Mouse (Mus musculus): Measurements from ENCODE around the gene Bahcc1.

Gene Bahcc1

DNA sequence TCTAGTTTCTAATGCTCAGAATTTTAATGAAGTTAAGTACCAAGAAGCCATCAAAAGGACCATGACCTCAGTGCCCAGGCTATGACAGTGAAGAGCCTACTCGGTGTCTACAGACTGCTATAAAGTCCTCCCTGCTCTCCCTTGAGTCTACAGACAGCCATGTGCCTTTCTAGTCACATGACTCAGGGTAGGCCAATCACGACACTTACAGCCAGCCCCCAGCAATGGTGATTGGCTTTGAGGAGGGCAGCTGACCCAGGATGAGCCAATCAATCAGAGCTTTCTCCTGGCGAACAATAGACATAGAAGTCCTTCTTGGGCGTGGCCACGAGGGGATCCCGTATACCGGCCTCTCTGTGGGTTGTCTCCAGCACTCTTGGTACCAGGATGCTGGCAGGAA, 65.0 kb downstream of the Bahcc1 start:
- peak; percentile 96 for DNase-seq (ENCODE audit: low read depth, low spot score)

DNA sequence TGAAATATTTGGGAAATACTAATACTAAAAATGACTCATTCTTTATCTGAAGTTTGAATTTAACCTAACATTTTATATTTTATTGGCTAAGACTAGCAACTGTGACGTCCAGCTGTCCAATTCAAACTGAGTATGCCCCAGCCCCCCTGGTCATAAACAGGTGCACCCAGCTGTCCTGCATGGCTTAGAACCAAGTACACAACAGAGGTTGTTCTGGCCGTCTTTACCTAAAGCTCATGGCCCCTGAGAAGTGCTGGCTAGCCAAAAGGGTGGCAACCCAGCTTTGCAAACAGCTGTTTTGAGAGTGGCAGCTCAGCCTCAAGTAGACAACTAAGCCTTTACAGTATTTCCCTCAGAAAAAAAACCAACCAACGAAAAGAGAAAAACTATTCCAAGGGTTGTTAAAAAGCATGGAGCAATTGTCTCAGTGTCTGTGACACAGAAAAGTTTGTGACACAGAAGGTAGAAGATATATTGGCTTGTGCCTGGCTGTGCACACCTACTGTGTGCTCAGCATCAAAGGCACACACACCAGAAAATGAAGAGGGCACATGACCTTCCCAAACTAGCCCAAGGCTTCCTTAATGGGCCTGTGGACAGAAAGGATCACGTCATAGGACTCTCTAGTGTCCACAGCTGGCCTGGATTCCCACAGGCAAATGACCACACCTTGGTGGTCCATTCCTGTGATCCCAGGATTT, 65.8 kb downstream of the Bahcc1 start:
- DNase-seq (ENCODE audit: low read depth, low spot score): no peak

DNA sequence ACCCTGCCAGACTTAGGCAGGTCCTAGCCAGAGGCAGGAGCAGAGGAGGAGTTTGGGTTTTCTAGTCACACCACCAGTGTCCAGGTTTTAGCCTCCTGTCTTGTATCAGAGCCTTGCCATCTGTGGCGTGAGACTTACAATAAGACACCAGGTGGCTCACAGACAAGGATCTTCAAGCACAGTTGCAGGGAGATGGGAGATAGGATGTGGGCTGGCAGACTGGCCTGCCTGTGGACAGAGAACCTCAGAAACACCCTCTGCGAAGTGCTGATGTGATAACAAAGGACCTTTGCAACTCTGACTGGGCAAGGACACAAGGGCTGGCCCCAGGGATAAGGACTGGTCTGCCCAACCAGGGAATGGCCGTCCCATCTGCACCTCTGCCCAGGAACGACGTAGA, 66.7 kb downstream of the Bahcc1 start:
- DNase-seq (ENCODE audit: low read depth, low spot score): no peak

DNA sequence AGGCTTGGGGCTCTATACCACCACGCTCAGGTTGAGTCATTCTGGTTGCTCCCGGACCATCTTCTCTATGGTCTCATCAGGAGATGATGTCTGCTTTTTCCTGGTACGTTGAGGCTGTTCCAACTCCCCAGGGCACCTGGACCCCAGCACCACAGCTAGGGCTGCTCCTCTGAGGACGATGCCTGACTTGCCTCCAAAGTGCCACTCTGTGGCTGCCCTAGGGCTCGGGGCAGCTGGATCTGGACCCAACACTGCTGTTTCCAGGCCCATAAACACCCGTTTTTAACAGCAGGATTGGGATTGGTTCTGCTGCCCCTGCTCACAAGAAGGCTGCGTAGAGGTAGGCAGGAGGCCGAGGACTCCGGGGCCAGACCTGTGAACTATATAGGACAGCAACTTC, 70.4 kb downstream of the Bahcc1 start:
- no peak for DNase-seq (ENCODE audit: low read depth, low spot score)

DNA sequence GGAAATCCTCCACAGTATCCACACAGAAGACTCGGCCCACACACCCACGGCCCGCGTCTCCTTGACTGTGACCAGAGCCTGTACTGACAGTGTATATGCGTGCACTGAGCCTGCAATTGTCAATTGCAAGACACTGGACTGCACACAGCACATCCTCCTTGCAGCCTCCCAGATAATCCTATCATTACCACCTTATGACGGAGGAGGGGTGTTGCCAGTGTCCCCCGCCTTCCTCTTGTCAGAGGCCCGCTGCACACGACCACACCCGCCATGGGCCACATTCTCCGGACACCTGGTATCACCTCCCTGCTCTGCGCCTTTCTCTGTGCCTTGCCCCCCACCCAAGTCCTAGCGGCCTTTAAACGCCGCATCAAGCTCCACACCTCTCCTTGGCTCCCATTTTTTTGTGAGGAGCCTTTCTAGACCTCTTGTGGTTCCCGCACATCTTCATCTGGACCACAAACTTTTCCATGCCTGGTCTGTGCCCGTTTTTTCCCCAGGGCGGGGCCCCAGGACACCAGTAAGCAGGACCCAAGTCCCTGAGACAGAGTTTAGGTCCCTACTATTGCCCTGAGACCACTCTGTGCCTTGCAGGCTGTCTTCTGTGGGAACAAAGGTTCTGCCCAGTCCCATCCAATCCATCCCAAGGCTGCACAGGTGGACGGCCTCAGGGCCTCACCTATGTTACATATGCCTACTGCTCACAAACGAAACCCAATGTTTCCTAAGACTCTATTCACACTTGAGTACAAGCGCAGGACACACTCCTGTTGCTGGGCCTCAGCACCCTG, 71.0 kb downstream of the Bahcc1 start:
- no peak for DNase-seq (ENCODE audit: low read depth, low spot score)

DNA sequence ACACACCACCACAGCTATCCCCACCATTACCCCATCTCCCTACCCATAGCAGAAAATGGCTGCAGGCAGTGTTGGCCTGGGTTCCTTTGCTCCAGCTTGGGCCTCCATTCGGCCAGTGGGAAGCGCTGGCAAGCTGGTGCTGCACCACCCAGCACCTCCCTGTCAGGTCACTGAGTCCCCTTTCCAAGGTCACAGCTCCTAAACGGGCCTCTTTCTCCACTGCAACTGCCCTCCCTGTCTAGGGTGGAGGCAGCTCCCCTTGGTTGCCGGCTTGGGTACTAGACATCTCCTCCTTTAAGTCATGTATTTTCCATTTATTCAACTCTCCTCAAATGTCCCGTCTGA, 71.6 kb downstream of the Bahcc1 start:
- DNase-seq (ENCODE audit: low read depth, low spot score): no peak

DNA sequence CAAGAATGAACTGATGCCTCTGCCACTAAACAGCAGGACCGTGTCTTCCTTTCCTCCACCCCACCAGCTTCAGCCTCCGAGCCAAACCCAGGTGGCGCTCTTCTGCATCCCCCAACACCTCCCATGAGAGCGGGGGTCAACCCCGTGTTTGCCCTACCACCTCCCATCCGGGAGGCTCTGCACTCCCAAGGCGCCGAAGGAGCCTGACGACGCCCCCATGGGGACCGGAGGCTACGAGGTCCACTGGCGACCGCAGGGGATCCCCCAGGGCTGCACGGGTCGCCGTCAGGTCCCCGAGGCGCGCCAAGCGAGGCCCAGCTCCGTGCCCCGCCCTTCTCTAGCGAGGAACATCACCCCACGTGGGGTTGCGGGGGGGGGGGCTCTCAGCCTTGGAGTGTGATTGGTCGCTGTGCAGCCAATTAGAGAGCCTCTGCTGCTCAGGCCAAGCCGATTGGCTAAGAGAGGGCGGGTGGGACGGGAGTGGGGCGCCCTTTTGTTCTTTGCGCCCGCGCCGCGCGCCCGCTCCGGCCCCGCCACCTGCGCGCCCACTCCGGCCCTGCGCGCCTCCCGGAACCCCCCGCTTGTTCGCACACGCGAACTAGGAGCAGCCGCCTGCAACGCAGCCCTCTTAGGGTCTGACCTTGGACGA, 72.3 kb downstream of the Bahcc1 start:
- DNase-seq (ENCODE audit: low read depth, low spot score): peak; percentile 95

DNA sequence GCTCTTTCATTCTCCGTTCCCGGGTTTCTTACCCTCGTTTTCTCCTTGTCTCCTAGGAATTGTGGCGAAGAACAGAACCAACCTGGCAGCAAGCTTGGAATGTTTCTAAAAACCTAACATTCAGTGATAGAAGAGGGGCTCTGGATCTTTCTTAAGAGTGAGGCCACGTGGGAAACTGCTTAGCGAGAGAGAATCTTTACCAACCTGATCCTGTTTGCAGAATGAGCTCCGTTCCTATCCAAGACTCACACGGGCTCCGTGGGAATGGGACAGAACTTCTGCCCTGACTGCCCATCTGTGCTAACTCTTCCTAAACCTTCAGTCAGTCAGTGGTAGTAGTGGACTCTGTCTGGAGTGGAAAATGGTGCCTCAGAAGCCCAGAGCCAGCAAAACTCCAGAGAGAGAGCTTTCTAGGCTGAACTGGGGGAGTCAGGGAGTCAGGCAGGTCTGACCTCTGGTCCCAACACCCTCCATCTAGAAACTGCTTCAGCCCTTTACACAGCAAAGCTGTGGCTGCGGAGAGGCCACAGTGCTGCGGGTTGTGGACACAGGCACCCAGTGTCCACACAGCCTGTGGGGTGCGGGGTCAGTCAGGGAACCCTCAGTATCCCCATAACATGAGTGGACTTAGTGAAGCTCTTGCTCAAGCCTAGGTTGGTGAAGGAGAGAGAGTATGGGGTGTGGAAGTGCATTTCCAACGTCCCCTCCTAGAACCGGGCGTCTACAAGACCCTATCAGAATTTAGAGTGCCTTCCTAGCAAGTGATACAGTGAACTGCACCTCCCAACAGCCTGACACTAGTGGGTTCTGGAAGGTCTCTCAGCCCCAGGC, 73.0 kb downstream of the Bahcc1 start:
- no peak for DNase-seq (ENCODE audit: low read depth, low spot score)

DNA sequence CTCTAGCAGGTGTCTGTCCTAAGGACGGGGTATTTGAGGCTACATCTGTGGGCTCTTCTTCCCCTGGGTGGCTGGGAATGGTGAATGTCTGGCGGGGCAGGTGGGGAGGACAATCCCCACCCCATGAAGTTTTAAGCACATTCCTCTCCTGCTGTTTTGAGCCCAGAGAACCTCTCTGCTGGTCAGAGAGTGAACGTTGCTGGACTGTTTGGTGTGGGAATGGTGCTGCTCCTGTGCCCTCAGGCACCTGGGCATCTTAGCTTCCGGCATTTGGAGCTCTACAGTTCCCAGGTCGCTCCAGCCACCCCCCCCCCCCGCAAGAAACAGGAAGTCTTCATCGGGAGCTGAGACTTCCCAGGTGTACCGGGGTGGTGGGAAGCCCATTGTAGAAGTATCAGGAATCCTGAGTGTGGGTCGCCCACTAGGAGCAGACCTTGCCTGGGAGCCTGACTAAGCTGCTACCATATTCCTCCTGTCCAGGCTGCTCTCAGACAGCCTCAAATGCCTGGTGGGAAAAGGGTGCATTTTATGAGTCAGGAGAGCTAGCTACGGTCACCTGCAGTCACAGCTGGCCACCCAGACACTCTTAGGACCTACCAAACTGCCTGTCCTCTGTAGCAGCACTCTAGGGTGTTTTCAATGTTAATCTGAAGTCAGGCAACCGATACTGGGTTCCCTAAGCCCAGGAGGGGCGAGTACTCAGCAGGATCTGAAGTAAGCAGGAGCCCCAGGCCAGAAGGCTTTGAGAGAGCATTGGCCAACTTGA, 73.8 kb downstream of the Bahcc1 start:
- no peak for DNase-seq (ENCODE audit: low read depth, low spot score)

DNA sequence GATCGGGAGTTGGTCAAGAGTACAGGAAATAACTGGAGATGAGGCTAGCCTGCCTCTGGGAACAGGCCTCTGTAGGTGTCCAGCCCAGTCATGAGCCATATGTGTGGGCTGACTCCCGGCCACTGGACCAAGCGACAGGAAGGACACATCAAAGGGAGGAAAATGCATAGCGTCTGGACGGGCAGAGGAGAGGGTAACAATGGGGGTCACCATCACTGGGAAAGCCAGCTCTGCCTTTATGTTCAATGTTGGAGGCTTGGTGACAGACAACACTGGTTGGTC, 74.3 kb downstream of the Bahcc1 start:
- no peak for DNase-seq (ENCODE audit: low read depth, low spot score)

DNA sequence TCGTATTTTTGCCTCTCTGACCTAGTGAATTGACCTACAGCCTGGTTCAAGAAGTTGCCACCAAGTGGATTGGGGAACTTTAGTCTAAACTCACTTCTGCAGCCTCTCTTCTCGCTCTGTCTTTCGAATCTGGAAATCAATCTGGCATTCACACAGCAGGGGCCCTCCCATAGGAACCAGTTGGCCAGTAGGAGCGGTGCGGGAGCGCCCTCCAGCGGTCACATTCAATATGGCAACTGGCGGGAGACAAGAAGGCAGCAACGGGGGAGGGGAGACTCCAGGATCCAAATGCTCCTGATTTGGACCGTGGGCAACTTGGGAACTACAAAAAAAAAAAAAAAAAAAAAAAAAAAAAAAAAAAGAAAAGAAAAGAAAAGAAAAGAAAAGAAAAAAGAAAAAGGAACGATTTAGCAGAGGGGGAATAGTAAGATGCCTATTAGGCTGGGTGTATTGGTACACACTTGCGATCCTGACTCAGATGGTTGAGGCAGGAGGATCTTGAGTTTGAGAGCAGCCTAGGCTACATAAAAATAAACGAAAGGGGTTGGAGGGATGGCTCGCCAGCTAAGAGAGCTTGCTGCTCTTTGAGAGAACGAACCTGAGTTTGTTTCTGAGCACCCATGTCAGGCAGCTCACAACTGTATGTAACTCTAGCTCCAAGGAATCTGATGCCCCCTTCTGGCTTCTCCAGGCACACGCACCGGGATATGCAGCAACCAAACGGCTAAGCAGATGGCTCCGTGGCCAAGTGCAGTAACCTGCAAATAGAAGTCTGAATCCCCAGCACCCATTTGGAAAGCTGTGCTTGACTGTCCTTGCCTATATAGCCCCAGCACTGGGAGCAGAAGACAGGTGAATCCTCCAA, 75.1 kb downstream of the Bahcc1 start:
- peak; percentile 93 for DNase-seq (ENCODE audit: low read depth, low spot score)

DNA sequence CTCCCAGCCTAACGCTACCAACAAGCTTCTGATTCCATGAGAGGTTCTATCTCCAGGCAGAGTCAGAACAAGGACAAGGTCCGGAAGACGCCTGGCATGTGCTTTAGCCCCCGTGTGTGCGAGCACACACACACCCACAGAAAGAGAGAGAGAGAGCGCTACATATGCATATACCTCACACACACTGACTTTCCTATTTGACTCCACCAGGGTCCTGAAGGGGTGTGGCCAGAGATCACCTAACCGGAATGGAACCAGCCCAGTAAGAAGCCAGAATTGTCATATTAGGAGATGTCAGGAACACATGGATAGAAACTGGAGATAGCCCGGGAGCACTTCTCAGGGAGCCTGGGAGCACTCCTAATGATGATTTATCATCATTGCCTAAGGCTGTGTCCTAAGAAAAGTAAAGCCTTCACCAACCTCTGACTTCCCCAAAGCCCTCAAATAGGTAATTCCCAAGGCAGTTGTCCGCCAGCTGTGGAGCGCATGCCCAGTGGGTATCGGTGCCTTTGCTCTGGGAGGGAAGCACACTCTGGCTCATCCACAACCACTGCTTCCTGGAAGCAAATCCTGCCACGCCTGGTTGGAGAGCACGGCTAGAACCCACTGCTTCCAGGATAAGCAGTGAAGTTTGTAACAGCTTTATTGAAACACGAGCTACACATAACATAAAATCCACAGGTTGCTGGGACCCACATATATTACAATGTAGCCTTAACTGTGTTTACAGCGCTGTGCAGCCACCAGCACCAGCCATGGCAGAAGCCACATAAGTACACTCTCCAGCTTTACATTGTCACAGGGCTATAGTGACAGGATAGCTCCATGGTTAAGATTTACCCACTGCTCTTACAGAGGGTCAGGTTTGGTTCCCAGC, 75.9 kb downstream of the Bahcc1 start:
- peak; percentile 54 for DNase-seq (ENCODE audit: low read depth, low spot score)

DNA sequence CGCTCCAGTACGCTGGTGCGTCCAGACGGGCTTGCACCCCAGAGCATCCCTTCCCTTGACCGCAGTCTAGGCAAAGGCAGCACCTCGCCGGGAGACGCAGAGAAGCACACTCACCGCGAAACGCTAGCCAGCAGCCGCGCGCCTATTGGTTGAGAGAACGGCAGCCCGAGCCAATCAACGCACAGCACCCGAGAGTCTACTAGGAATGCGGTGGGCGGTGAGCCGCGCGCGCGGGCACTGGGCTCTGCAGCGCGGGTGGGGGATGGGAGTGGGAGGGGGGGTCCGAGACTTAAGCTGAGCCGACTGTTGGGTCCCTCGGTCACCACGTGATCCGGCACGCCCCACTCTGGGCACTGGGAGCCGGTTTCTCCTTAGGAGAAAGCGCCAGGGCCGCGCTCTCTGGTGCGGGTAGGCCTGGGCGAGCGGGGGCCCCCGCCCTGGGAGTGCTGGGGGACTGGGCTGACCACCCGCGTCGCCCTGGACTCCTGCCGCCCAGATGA, 78.1 kb downstream of the Bahcc1 start:
- DNase-seq (ENCODE audit: low read depth, low spot score): peak; percentile 95

DNA sequence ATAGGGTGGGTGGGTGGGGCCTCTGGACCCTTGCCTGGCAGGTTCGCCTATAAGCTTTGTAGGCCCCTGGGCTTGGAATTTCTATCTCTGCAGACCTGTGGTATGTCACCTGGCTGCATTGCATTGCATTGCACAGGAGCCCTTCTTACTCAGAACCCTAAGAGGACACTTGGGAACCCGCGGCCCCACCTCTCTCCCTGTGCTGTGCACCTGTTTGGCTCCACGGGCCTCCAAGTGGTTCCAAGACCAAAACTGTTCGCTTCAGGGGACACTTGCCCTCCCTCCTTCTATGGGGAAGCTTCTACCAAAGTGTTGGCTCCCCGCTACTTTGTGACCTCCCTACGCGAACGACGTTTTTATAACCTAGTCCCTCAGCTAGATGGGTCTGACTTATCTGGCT, 78.8 kb downstream of the Bahcc1 start:
- peak; percentile 36 for DNase-seq (ENCODE audit: low read depth, low spot score)

DNA sequence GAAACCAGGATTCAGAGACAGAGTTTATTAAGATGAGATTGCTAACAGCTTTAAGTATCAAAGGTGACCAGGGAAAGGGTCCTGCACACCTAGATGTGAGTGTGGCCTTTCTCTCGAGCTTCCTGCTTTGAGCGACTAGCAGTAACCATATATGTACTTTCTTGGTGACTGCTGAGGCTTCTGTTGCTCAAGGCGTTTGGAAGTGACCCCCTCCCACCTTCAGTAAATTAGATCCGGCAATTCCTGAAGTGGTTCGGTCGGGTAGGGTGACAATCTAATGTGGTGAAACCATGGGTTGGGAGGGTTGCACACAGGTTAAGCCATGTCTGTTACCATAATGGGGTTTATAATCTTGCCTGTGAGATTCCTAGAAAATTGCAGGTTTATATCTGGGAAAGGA, 79.3 kb downstream of the Bahcc1 start:
- no peak for DNase-seq (ENCODE audit: low read depth, low spot score)

DNA sequence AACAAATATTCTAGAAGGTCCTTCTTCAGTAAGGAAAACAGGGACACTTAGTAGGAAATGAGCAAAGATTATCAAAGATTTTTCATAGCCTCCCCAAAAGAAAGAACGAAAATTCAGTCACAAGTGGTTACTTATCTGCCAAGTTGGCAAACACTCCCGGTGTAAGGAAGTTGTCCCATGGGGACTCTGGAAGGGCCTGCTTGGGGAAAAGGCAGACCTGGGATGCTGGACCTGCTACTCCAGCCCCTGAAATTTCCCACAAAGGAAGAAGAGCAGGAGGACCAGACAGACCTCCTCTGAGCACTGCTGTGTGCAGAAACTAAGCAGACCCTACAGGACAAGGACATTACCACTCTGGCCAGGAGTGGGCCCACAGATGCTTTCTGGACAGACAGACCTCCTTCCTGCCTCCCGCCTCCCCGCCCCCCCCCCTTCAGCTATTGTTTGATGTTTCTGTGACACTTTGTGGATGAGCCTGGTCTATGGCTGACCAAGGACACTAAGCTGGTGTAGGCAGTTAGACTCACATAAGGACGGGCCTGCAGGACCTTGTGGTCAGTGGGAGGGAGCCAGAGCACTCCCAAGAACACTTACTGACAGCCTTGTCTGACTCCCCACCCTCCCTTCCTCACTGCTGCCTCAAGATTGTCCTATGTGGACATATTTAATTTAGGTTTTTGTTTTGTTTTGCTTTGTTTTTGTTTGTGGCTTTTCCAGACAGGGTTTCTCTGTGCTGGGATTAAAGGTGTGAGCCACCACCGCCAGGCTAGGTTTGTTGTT, 81.3 kb downstream of the Bahcc1 start:
- DNase-seq (ENCODE audit: low read depth, low spot score): no peak

DNA sequence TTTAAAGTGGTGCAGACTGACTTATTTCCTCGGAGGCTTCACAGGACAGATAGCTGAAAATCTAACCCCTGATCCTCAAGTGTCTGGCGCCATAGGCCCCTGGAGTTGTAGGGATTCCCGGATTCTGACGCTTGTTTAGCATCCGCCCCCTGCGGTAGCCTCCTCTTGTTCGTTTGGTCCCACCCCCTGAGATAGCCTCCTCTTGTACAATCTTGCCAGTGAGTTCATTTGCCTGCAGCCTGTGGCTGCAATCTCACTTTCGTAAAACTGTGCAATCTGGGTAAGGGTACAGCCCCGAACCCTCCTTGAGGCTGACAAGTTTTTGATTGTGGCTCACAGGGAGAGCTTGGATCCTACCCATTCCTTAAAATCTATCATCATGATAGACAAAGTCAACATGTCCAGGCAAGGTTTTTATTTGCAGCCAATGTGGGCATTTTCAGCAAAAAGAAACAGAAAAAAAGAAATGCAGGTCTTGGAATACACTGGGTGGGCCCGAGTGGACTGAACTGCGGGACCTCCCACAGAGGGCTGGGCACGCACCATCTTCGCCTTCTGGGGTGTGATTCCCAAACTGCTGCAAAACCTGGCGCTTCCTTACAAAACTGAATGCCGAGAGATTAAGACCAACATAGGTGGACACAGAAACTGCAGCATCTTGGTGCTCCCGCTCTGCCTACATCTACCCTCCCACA, 82.1 kb downstream of the Bahcc1 start:
- peak; percentile 57 for DNase-seq (ENCODE audit: low read depth, low spot score)

DNA sequence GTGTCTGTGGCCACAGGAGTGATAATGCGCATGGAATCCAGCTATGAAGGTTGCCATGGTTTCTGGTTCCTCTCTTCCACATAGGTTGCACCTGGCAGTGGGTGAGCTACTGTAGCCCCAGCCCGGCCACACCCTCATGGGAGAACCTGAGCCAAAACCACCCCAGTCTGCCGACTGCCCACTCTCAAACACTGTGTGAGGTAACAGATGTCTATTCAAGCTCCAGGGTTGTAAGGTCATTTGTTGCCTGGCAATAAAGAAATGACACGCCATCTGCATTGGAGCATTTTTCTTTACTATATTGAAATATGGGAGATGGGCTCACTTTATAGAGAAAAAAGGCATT, 82.6 kb downstream of the Bahcc1 start:
- DNase-seq (ENCODE audit: low read depth, low spot score): peak; percentile 52
